Mouse (Mus musculus) urinary bladder, adult 2 months (tissue): Measurements from ENCODE around the gene Atp6v1a. TPM values are rescaled to one million over a fixed set of nuclear protein-coding genes. Genes with fewer than 3 reads are reported as not detected.

ENCODE experiments used
- DNase-seq: peaks from one replicate; pipeline ENCODE4 v3.0.0; 2022; ENCODE audit warnings: low spot score
- polyA plus RNA-seq: library from polyadenylated mRNA; depleted of rRNA; stranded (reverse); fragments of >200 nt; gene quantifications from 2 replicates; pipeline ENCODE4 v1.2.3, GENCODE M21; 2012; rRNA removed

Gene Atp6v1a
- 38.7 and 40.5 TPM in 2 replicates for polyA plus RNA-seq

DNA sequence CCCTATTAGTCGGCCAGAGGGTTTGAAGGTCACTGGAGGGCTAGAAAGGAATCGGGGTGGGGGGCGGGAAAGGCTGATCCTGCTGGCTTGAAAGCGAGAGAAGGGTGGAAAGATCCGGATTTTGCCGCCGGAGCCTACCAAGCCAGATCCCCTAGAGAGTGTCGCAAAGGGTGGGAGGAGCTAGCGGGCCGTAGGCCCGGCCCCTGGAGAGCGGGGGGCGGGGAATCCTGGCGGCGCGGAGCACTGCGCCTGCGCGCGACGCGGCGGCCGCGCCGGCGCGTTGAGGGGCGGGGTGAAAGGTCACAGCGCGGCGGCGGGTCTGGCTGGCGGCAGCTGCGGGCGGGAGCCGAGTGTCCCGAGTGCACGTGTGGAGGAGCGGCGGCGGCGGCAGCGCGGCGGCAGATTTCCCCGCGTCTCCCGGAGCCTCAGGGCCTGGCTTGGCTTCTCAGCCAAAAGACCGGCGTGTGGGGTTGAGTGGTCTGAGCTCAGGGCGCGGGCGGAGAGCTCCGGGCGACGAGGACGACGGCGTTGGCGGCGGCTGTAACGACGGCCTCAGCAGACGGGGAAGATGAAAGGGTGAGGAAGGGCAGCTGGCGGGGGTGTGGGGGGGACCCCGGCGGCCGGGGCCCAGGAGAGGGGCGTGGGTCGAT, at the start of gene Atp6v1a, which contains the start of gene Naa50:
Gene Atp6v1a, minus strand, starts transcription at position 170 of the 650 bp plus-strand sequence.
Gene Naa50, plus strand, starts transcription at position 295 of the 650 bp plus-strand sequence.
- DNase-seq, result peak; percentile 89

DNA sequence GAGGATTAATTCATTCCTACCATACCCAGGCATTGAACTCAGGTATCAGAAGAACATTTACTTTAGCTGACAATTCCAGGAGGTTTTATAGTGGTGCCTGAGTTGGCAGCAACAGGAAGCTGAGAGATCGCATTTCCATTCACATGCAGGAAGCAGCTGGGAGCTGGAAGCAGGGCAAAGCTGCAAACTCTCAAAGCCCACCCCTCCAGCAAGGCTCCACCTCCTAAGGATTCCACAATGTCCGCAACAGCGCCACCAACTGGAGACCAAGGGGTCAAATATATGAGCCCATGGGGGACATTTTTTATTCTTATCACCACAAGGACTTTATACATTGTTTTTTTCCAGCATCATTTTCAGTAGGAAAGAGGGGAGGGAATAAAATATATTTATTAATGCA, 49.3 kb upstream of the Atp6v1a start:
- DNase-seq, result no peak

DNA sequence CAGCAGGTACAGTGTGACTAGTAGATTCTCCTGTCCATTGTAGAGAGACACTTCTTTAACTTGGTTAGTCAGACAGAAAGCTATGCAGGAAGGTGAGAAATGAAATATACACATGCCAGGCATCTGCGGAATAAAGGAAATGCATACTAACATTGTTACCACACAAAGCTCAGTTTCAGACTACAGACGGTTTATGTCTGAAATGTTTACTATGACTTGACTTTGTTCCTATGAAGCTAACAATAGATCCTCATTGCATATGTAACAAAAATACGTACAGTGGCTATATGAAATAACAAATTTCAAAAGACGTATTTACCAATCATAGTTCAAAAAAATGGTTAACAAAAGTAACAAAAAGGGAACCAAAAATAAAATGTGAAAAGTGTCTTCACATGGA, 47.7 kb upstream of the Atp6v1a start:
- DNase-seq, result no peak

DNA sequence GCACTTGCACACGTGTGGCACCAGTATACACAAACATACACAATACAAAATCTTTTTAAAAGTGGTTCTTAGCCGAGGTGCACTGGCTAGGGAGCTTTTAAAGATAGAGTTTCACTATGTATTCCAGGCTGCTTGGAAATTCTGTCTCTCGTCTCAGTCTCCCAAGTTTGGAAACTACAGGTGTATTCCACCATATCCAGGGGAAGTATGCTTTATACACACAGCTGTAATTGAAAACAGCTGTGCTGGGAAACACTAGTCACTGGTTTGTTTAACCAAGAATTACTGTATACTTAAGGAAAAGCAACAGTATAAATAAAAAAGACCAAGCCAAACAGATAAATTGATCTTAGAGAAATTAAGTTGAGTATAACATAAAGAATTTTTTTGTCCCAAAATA, 45.3 kb upstream of the Atp6v1a start:
- no peak for DNase-seq

DNA sequence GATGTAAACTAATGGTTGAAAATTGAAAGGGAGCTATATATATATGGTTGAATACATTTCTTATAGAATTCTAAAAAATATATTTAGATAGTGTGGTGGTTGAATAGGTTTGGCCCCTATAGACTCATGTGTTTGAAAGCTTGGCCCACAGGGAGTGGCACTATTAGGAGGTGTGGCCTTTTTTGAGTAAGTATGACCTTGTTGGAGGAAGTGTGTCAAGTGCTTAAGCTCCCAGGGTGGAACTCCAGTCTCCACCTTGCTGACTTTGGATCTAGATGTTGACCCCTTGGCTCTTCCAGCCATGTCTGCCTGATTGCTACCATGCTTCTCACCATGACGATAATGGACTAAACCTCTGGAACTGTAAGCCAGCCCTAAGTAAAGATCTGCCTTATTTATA, 43.1 kb upstream of the Atp6v1a start:
- no peak for DNase-seq

DNA sequence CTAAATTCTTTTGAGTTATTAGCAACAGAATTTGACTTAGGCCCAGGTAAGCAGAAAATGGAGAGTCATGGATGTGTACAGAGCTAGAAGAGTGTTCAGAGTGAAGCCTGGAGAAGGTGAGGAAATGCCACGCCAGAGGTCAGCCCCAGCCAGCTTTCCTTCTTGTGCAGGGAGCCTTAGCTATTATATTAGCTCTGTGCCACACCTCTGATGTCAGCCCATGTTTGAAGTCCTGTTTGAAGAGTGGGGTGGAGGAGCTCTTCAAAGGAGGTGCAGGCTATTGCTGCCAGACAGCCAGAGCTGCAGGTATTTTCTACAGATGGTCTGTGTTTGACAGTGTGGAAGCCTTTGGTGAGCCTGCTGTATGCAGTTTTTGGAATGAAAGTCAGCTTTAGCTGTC, 39.0 kb upstream of the Atp6v1a start:
- no peak for DNase-seq

DNA sequence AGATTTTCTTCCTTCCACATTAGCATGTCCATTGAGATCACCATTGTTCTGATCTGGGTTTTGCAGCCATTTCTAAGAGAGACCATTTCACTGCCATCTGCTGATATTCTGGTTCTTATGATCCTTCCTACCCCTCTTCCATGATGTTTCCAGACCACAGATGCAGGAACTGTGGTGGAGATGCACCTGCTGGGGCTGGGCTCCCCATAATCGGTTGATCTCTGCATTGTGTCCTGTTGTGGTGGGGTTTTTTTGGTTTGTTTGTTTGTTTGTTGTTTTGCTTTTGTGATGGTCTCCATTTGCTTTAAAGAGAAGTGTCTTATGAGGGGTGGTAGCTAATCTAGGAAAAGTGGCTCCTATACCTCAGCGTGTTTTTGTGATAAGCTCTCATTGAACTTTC, 37.0 kb upstream of the Atp6v1a start:
- no peak for DNase-seq

DNA sequence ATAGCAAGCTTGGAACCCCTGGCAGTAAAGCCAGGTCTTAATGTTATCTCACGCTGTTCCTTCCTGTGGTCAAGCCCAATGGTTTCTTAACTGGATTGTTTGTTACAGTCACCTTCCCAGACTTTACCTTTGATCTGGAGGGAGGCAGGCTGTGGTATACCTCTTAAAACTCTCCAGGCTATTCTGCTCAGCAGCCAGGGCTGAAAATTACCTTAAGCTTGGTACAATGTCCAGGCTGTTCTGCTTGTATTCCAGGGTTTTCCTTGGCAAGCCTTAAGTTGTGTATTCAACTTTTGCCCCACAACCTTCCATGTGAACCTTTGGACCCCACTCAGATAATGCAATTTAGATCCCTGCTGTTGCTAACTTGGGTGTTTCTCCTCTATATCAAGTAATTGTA, 35.5 kb upstream of the Atp6v1a start:
- DNase-seq, result no peak

DNA sequence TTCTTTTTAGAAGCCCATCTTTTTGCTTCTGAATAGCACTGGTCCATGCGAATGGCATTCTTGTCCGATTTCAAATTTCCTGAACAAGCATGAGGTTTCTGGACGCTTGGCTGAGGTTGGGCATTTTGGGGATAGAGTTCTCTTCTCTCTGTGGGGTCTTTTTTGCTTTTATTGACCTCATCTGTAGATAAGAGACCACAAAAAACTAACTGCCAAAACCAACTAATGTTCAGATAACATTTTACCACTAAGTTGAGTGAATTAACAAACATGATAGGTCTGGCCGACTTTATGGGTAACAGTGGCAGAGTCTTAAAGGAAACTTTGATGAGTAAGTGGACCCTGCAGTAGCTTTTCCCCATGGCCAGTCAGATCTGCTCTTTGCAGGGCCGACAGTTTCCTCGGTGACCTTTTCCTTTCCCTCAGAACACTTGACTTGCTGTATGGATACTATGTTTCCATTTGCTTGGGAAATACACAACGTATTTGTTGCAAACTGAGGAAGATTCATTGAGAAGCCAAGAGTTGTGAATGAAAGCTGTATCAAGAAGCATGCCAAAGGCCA, 34.5 kb upstream of the Atp6v1a start:
- DNase-seq, result no peak

DNA sequence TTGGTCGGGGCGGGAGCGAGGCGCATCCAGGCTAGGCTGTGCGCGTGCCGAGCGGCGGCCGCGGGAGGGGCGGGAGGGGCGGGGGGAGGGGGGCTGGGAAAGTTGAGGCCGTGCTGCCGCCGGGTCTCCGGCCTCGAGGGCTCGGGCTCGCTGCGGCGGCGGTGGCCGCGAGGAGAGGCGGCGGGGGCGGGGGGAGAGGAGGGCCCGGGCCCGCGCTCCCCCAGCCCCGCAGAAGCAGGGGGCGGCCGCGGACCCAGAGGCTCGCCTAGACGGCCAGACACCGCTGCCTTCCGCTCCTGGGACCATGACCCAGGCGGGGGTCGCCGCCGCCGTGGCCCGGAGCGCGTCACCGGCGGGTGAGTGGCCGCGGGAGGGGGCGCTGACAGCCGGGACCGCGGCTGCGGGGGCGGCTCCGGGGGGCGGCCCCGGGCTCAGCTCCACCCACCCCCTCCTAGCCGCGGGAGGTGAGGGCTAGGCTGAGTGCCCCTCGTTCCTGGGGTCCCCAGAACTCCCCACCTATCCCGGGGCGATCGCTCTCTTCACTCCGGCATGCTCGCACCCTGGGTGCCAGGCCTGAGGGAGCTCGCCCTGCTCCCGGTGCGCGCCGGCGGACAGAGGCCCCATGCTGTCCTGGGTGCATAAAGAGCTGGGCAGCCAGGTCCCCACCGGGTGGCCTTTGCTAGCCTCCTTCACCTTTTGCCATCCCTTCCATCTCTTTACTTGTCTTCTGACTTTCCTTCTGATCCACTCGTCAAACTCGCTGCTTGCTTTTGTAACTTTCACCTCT, 33.8 kb upstream of the Atp6v1a start, which contains the start of gene Usf3:
Gene Usf3, plus strand, starts transcription at position 92 of the 787 bp plus-strand sequence.
- DNase-seq, result peak; percentile 63

DNA sequence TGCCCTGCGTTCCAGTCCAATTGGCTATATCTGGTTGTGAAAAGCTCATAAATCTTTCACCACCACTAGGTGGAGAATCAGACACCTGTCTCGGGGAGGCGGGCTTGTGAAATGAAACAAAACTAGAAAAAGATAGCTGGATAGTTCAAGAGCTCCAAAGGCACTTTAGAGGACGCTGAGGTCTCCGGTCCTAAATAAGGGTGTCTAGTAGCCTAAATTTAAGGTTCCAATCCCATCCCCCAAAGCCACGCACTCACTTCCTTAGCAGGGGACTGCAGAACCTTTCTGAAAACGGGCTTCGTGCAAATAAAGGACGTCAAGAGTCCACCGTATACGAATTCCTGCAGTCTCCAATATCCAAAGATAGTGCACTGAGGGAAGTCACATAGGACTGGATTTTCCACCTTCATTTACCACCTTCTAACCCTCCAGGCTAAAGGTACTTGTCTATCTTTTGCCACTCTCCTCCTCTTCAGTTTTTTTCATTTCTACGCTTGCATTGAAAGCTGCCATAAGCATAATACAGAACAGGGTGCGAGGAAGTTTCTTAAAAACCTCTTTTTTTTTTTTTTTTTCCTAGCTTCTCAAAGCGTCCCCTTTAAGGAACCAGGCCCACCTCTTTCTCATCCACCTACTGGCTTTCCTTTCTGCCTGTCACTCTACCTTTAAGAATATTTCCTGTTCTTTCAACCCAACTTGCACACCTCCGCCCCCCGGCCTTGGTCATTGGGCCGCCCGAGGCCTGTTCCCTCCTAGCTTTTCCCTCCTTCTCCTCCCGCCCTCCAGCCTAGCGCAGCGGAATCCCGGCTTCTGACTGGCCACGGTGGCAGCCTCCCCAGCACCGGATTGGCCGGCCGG, 33.0 kb upstream of the Atp6v1a start:
- DNase-seq, result peak; percentile 95

DNA sequence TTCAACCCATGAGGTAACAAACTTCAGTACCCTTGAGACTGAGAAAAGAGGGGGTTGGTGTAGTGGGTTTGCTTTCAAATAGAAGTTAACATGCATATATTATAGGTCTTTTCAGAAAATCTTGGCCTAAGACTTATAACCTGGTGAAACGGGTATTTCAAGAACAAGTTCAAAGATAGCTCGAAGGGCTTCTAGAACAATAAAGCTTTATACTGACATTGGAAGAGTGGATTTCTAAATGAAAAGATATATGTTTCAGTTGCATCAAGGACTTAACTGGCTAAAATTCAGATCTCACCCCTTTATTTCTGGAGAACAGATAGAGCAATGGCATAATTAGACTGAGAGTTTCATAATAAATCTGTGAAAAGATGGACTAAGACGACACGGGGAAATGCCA, 29.5 kb upstream of the Atp6v1a start:
- DNase-seq, result no peak

DNA sequence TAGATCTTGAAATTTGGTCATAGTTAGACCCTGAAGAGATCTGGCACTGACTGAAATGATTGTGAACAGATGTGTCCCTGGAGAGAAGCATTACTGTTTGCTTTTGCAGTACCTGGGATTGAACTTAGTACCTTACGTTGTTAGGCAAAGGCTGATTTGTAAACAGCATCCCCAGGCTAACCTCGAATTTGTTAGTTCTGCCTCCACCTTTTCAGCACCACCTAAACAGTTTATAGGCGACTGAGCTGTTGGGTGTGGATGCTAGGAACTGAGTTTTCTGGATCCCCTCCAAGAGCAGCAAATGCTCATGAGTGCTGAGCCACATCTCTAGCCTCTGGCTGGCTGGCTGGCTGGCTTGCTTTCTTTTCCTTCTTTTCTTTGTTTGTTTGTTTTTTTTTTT, 25.7 kb upstream of the Atp6v1a start:
- DNase-seq, result no peak

DNA sequence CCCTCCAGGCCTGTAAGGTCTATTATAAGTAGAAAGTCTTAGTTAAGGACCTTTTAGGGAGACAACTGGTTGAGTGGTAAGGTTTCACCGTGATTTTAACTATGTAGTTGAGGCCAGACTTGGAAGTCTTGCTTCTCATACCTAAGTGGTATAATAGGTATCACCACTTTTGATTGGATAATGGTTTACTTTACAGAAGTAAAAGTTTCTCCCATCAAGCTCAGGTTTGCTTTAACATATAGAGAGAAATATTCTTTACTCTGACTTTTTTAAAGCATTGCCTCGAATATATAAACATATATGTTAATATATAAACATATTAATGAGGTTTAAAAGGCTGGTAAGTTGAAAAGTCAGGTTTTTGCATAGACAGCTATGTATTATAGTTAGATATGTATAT, 24.3 kb upstream of the Atp6v1a start:
- no peak for DNase-seq

DNA sequence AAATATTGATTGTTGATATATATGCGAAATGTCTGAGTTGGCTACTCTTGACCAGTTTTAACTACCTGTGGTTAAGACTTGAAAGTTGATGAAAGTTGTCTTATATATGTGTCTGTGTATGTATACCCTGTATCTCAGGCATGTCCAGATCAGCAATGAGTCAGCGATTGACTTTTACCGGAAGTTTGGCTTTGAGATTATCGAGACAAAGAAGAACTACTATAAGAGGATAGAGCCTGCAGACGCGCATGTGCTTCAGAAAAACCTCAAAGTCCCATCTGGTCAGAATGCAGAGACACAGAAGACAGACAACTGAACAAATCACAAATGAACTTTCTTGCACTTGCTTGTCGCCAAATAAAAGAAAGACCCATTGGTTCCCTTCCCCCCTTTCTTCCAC, 19.8 kb upstream of the Atp6v1a start:
- DNase-seq, result no peak

DNA sequence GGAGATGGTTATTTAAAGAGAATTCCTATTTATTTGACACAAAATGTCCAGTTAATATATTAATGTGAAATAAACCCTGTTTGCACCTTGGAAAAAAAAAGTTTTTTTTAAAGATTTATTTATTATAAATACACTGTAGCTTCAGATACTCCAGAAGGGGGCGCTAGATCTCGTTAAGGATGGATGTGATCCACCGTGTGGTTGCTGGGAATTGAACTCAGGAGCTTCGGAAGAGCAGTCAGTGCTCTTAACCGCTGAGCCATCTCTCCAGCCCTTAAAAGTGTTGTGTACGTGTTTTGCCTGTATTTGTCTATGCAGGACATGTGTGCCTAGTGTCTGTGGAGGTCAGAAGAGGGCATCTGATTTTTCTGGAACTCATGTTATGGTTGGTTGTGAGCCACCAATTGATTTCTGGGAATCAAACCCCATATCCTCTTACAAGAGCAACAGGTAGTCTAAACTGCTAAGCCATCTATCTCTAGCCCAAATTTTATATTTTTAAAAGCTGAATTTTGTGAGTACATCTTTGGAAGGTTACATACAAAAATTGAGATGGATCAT, 15.1 kb upstream of the Atp6v1a start:
- DNase-seq, result no peak

DNA sequence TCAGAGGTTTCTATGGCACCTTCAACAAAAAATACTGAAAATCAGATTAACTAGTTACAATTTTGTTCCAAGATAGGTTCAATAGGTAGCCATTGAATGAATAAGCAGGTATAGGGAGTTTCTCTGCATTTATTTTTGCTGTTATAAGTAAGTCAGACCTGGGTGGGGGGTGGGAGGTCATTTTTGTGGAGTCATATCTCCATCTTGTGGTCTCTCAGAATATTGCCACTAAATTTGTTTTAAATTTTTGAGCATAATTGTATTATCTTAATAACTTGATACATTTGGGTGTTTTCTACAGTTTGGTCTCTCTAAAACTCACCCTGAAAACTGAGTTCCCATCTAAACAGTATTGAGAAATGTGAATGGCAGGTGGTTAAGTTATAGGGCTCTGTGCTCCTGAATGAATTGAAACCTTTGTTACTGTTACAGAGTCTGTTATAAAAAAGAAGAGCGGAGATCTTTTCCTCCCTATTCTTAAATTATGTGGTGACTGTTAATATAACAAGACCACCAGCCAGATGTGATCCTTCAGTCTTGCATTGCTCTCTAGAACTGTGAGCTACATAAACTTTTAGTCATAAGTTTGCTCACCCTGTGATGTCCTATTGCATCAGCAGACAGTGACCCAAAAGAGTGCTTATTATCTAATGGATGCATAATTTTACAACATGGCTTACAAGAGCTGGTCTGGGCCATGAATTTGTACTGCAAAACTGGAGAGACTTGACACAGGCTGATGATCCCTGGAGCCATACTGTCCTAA, 9.7 kb upstream of the Atp6v1a start:
- no peak for DNase-seq

DNA sequence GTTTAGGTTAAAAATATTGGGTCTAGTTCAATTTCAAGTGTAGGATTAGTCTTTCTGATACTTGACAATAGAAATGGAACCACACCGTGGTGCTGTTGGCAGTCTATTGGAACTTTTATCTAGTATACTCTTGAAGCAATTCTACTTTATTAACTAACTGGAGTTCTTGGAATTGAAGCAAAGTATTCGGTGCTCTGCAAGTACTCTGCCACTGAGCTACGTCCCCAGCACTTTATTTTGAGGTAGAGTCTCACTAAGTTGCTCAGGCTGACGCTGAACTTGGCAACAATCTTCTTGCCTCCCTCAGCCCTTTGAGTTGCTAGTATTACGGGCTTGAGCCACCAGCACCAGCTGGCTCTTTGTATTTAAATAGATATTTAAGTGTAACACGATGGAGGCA, 2.0 kb upstream of the Atp6v1a start:
- DNase-seq, result no peak

DNA sequence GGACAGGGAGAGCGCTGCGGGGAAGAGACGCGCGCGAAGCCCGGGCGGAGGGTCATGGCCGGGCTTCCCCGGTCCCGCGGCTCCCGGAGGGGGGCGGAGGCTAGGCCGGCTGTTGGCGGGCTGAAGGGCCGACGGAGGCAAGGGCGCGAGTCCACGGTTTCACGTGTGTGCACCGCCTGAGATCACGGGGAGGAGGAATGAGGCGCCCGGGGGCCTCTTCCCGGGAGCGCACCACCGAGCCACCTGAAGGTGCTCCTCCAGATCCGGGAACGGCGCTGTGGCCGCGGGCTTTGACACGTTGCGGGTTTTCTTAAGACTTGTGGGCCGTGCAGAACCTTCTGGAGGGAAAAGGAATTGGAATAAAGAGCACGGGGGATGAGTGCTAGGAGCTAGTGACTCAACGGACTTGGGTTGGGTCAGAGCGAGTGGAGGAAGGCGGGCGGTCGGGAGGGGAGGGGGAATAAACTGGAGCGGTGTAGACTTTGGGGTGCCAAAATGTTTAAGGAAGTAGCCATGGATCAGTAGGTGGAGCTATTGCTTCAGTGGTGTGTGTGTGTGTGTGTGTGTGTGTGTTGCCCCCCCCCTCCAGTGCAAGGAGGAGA, 782 bp upstream of the Atp6v1a start:
- DNase-seq, result peak; percentile 67

DNA sequence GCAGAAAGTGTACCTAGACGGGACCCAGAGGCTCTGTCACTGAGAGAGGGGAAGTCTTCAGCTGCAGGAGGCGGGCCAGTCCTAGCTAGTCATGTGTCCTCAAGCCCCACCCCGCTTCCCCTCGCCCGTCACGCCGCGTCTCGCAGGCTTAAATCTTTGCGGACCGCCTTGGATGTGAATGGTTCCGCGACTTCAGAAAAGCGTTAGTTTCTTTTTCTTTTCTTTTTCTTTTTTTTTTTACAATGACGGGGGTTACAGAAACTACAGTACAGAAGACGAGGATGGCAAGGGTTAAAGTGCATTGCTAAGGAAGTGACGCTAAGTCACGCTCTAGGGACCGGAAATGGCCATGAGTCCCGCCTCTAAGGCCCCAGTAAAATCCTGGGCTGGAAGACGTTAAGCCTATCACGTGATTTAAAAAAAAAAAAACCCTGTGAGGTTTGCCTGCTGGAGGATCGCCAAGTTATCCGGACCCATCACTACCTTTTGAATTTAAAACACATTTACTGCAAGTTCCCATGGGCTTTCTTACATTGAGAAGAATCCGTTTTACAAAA, 448 bp downstream of the Atp6v1a start:
- DNase-seq, result peak; percentile 82
